Mouse (Mus musculus): ENCODE data around the gene Snrpa1. TPM values are rescaled to one million over a fixed set of nuclear protein-coding genes. Genes with fewer than 3 reads are reported as not detected.

Snrpa1 gene
- polyA plus RNA-seq, 1 experiment from 2014 or later: 212 TPM

Other genes with a start within 250 kb of the Snrpa1 start
- 3.5 and 5.1 TPM in 2 replicates for gene Pcsk6, start 197.3 kb upstream of the Snrpa1 start, polyA plus RNA-seq (2016; fragmentation: Nextera tagmentation; extraction: Ambion mirVana)
- not detected in 2 replicates for gene Gm45213, start 15.4 kb upstream of the Snrpa1 start, polyA plus RNA-seq (2016; fragmentation: Nextera tagmentation; extraction: Ambion mirVana)
- gene Selenos, start 20.6 kb downstream of the Snrpa1 start, polyA plus RNA-seq (2016; fragmentation: Nextera tagmentation; extraction: Ambion mirVana): 88.5 and 109 TPM in 2 replicates
- 12.6 and 21.0 TPM in 2 replicates for gene Chsy1, start 50.5 kb downstream of the Snrpa1 start, polyA plus RNA-seq (2016; fragmentation: Nextera tagmentation; extraction: Ambion mirVana)

Data from heart, embryonic 10.5 days (tissue).